Mouse (Mus musculus) spleen, adult 18-20 months (tissue): ENCODE measurements around the gene Irgq.
"Not testable (repeated sequence)": the region's sequence is repeated elsewhere in the genome, so short reads cannot be mapped to it uniquely, and the experiment has no call there.

Experiments used
- DNase-seq, 2 experiments: peaks; one replicate each; pipeline ENCODE4 v3.0.0; 2022; ENCODE audit warnings: mixed read lengths in 2 of 2

Irgq gene

GRCm38 (mm10) chr7:24530062-24530931 lies at the start of gene Irgq:
Gene Irgq, plus strand, starts transcription at chr7:24530689.
- DNase-seq: peak; percentile 96 to 97

GRCm38 (mm10) chr7:24480986-24481473 lies 49.5 kb upstream of the Irgq start:
- no peak for DNase-seq

DNA sequence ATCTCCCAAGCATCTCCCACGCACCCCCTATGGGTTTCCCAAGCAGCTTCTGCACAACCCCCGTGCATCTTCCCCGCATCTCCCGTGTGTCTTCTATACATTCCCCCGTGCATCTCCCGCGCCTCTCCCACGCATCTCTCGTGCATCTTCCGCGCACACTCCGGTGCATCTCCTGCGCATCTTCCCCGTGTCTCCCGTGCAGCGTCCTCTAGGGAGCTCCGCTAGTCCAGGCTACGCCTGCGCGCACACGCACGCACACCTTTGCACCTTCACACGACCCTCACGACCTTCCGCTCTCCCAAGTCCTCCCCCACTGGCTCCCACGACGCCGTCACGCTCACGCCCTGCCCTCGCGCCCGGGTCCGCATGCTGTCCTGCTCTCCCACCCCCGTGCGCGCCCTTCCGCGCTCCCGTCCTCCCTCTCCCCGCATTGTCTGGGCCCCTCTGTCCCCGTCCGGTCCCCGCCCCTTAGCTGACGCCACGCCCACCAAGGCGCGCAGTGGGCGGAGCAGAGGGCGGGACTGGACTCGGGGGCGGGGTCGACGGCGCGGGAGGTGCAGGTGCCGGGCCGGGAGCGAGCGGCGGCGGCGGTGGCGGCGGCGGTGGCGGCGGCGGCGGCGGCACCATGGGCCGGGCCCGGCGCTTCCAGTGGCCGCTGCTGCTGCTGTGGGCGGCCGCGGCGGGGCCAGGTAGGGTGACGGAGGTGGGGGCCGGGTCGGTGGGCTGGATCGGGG lies 48.8 kb upstream of the Irgq start, which contains the start of gene Cadm4:
TSS of gene Cadm4 (plus strand) at position 550 of the 734 bp plus-strand sequence.
- peak; percentile 78 to 90 for DNase-seq

GRCm38 (mm10) chr7:24482208-24483020 lies 48.1 kb upstream of the Irgq start:
- no peak for DNase-seq

DNA sequence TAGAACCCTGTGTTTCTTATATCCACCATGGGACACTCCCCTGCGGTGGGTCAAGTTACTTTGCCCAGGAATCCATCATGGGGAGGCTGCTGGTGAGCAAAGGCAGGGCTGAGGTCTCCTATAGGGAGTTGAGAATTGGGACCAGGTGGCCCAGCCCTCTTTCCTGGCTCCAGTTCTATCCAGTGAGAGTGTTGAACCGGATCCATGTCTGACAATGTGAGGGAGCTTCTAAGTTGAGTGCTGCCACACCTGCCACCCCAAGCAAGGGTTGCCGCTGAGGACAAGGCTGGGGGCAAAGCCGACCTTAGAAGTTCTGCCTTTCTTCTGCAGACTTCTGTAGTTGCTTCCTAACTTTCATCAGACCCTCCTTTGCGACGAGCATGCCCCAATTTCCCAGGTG lies 47.2 kb upstream of the Irgq start:
- DNase-seq: not testable (repeated sequence)

- no peak for DNase-seq
Measured at GRCm38 (mm10) chr7:24485481-24485880, 45.0 kb upstream of the Irgq start.

DNA sequence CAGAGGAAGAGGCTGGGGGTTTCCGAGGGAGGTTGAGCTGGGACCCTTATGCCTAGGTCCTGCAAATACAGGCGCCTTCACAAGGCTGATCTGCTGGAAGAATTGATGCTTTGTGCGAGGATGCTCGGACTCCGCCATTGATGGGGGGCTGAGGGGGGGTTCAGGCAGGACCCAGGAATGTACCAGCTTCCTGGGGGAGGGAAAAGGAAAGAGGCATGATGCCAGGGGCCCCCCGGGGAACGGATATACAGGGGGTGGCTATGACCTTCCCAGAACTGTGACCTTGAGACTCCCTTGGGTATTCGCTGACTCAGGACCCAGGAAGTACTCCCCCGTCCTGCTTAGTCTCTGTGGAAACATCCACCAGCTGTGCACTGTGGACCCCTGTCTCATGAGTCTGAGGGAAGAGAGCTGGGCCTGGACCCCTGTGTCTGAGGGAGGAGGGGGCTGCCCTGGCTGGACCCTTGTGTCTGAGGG lies 43.8 kb upstream of the Irgq start:
- no peak for DNase-seq

- no peak for DNase-seq
Measured at GRCm38 (mm10) chr7:24487403-24487802, 43.1 kb upstream of the Irgq start.

DNA sequence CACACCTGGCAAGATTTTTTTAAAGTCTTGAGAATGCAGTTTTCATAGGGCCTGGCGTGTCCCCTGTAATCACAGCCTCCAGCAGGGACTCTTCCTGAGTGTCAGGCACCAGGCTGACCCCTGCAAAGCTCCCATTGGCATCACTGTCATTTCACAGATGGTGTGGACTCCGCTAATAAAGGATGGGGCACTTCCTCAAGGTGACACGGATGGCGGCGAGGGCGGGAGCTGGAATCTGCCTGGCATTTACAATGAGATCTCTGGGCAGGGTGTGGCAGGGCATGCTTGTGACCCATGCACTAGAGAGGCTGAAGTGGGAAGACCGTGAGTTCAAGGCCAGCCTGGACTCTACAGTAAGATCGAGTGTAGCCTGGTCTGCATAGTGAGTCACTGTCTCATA lies 42.2 kb upstream of the Irgq start:
- no peak for DNase-seq

- DNase-seq: peak in 1 of 2 experiments; percentile 18
Measured at GRCm38 (mm10) chr7:24499856-24500577, 30.5 kb upstream of the Irgq start.

DNA sequence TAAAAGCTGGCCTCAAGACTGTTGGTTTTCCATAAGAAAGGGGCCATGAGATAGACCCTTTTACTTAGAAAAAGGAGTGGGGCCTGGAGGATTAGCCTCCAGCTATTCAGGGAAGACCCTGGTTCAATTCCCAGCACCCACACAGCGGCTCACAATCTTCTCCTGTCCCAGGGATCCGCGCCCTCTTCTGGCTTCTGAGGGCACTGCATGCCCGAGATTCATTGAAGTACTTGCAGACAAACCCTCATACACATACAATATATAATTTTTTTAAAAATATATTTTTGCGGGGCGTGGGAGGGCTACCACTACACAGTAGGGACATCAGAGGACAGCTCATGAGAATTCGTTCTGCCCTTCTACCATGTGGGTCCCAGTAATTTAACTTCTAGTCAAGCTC lies 29.6 kb upstream of the Irgq start:
- peak in 1 of 2 experiments; percentile 42 for DNase-seq

- peak in 1 of 2 experiments; percentile 21 for DNase-seq
Measured at GRCm38 (mm10) chr7:24501492-24501891, 29.0 kb upstream of the Irgq start.

DNA sequence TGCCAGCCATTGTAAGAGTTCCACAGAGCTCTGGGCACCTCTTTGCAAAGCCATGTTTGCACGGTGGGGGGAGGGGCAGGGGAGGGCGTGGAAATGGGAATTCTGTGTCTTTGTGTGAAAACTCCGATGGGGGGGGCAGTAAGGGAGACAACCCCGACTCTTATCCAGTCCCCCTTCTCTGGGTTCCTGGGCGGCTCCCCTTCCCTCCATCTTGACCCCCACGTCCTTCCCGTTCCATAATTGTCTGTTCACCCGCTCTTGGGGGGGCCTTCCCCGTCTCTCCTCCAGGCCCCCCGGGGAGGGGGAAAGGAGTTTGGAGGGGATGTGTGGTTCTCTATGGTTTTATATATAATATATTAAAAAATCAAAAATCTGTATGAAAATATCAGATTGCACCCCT lies 26.5 kb upstream of the Irgq start:
- DNase-seq: no peak

GRCm38 (mm10) chr7:24504868-24505267 lies 25.6 kb upstream of the Irgq start:
- DNase-seq: no peak

DNA sequence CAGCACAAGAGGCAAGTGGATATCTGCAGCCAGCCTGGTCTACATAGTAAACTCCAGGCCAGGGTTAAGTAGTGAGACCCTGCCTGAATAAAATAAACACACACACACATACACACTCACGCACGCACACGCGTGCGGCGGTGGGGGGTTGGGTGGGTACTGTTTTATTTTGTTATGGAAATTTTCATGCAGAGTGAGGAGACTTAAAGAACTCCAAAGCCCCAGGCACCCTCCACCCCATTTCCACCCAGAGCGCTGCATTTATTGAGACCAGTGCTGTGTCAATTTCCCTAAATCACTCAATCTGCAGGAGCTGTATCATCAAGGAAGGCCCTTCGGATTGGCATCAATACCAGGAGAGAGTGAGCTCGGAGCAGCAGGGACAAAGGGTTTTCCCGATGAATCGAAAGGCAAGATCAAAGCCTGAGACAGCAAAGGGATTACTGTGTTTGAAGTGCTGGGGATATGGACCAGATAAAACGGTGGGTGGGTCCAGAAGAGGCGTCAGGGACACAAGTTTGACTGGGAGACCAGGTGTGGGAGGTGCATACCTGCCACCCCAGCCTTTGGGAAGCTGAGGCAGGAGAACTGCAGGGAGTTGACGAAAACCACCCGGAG lies 24.9 kb upstream of the Irgq start:
- DNase-seq: no peak

GRCm38 (mm10) chr7:24506065-24506459 lies 24.4 kb upstream of the Irgq start:
- no peak for DNase-seq

- DNase-seq: no peak
Measured at GRCm38 (mm10) chr7:24506476-24506837, 24.0 kb upstream of the Irgq start.

DNA sequence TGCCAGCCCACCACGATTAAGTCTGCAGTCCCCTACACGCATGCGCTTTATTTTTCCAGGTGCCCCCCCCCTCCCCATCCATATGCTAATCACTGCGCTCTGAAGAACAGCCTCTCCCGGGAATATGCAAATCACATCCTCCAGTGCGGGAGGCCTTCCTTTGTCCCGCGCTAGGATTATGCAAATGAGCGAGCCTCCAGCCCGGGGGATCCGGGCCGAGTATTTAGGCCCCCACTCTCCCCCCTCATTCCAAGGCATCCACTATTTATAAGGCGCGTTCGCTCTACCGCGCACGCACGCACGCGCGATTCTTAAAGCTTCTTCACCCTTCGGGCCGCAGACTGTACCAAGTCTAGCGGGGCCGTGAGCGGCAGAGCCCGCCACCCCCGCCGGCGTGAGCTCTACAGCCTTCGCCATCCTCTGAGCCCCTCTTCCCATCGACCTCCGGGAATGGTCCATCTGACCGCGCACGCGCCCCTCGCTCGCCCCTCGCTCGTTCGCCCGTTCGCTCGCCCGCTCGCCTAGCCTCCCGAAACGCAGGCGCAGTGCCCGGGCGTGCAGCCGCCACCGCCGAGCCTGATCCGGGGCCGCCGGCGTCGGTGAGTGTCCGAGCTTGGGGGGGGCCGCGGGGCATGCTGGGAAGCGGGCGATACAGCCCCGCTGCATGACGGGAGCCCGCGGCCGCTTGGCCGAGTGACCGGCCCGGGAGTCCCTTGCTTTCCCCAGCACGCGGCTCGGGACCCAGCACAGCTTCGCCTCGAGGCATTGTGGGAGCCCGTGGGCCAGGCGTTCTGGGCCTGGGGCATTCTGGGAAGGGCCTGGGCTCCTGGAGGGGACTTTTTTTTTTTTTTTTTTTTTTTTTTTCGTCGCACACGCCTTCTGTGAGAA lies 23.4 kb upstream of the Irgq start, which contains the start of gene Zfp428:
TSS of gene Zfp428 (plus strand) at position 169 of the 888 bp plus-strand sequence.
- peak; percentile 66 to 79 for DNase-seq

DNA sequence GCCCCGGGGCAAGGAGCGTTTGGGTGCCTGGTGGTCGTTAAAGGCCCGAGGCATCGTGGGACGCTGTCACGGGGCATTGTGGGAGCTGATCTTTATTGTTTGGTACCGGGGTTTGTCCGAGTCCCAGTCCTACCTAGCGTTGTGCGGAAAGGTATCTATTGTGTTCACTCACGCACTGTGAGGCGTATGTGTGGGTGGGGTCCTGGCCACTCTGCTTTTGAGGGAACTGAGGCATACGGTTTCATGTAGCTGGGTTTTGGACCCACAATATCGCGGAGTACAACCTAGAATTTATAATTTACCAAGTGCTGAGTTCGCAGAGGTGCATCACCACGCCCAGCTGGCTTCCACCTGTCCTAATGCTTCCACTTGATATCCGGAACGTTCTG lies 22.8 kb upstream of the Irgq start:
- DNase-seq: no peak

- no peak for DNase-seq
Measured at GRCm38 (mm10) chr7:24512355-24512754, 18.1 kb upstream of the Irgq start, which contains the start of gene AC161166.1. Gene AC161166.1, minus strand, starts transcription at chr7:24512455.
